In the genomic region with DNA sequence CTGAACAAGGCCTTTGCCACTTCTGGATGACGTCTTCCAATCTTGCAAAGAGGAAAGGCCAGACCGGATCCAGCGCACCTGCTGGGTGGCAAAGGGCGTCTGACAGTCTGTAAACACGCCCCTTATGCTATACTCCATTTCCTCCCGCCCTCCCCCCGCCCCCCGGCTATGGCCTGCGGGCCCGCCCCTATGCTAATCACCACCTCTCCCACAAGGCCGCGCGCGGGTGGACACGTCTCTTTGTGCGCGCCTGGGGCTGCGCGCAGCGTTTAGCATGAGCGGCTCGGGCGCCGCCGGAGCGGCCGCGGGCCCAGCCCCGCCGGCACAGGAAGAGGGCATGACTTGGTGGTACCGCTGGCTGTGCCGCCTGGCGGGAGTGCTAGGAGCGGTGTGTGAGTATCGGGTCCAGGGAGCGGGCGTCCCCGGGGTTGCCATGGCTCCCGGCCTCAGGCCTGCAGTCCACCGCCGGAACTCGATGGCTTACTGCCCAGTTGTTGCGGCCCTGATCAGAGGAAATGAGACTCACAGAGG, we compare ENCODE assay signal across 8 mouse cellular contexts. TPM values are rescaled to one million over a fixed set of nuclear protein-coding genes. Genes with fewer than 3 reads are reported as not detected.
A peak's percentile ranks its signal among the peaks of the same experiment; 100 is the strongest.
DNase-seq lines count a peak whose midpoint lies in the region; ATAC-seq lines count a peak whose summit lies in the region.

A gene (plus strand): TSS at position 213 of the 531 bp plus-strand sequence.

- no peaks in the 10 kb centered on the region for H3K9me3 ChIP-seq in embryonic facial prominence, embryonic 14.5 days (ENCODE audit: control insufficient read depth, low read length)
- H3K9me3 ChIP-seq in limb, embryonic 15.5 days = no peaks in the 10 kb centered on the region

- H3K4me2 ChIP-seq in embryonic facial prominence, embryonic 14.5 days (ENCODE audit: low read depth, low read length) = peak within 1 kb of the TSS; percentile 61
- peak within 1 kb of the TSS; percentile 65 for H3K4me2 ChIP-seq in limb, embryonic 15.5 days

- peak; percentile 83 for DNase-seq in 3T3-L1 (ENCODE audit: low read depth, low spot score)
- DNase-seq in adrenal gland, postnatal 4 days (ENCODE audit: low spot score in 2 of 2) = peak; percentile 67 to 84
- peak; percentile 95 for DNase-seq in embryonic facial prominence, embryonic 14.5 days (ENCODE audit: low spot score)
- peak; percentile 86 for DNase-seq in heart, adult 8-10 months (ENCODE audit: low spot score)
- peak; percentile 91 for DNase-seq in kidney, adult 9 months
- DNase-seq in monocyte, adult 2 months (ENCODE audit: low read depth in 1 of 2, low spot score in 2 of 2) = peak; percentile 57 to 76
- DNase-seq in spleen, postnatal 36 days (ENCODE audit: low spot score in 2 of 2) = peak; percentile 89 to 90

- H3K27me3 ChIP-seq in embryonic facial prominence, embryonic 14.5 days (replicated peaks; ENCODE audit: control insufficient read depth, insufficient read depth, low read length) = no peaks in the 10 kb centered on the region
- no peaks in the 10 kb centered on the region for H3K27me3 ChIP-seq in limb, embryonic 15.5 days

- peak within 1 kb of the TSS; percentile 95 for H3K9ac ChIP-seq in embryonic facial prominence, embryonic 14.5 days (ENCODE audit: low read depth, low read length)
- peak within 1 kb of the TSS; percentile 89 for H3K9ac ChIP-seq in limb, embryonic 15.5 days

- H3K27ac ChIP-seq in embryonic facial prominence, embryonic 14.5 days (replicated peaks; ENCODE audit: low read depth, low read length) = peak within 1 kb of the TSS; percentile 79
- peak within 1 kb of the TSS; percentile 88 for H3K27ac ChIP-seq in limb, embryonic 15.5 days

- H3K4me3 ChIP-seq in embryonic facial prominence, embryonic 14.5 days (ENCODE audit: low read depth, low read length) = peak within 1 kb of the TSS; percentile 69
- peak within 1 kb of the TSS; percentile 68 for H3K4me3 ChIP-seq in limb, embryonic 15.5 days

- peaks cover 6% of the 10 kb centered on the region; the same call in 1 of the 2 replicates for H3K4me1 ChIP-seq in embryonic facial prominence, embryonic 14.5 days (ENCODE audit: control insufficient read depth, insufficient read depth, low read length)
- H3K4me1 ChIP-seq in limb, embryonic 15.5 days = peaks cover 23% of the 10 kb centered on the region

- peak; percentile 96 for ATAC-seq in embryonic facial prominence, embryonic 14.5 days (ENCODE audit: low read depth)
- peak; percentile 93 for ATAC-seq in limb, embryonic 15.5 days (ENCODE audit: insufficient number of reproducible peaks, low FRiP score, low TSS enrichment, low read depth)

- WGBS in embryonic facial prominence, embryonic 14.5 days = 0% methylated on average over 14 of the region's 43 CpGs
- WGBS in limb, embryonic 15.5 days = 0% methylated on average over 42 of the region's 43 CpGs

- H3K36me3 ChIP-seq in embryonic facial prominence, embryonic 14.5 days (ENCODE audit: control insufficient read depth, insufficient read depth, low read length) = peaks cover 16% of the 10 kb centered on the region
- peaks cover 16% of the 10 kb centered on the region for H3K36me3 ChIP-seq in limb, embryonic 15.5 days

RNA-seq across cellular contexts. Expression of the gene that starts here (rescaled TPM):
- total RNA-seq in adrenal gland, postnatal 4 days (2021) = 10 to 100 TPM; 49.8 to 53.7 TPM
- 57.6 and 65.0 TPM in 2 replicates for polyA plus RNA-seq in embryonic facial prominence, embryonic 14.5 days (2014; fragmentation: Nextera tagmentation; extraction: Ambion mirVana)
- total RNA-seq in heart, adult 8-10 months (2022) = 10 to 100 TPM; 44.4 to 51.6 (median 48.5) TPM
- polyA plus RNA-seq in limb, embryonic 15.5 days (2015; fragmentation: Nextera tagmentation; extraction: Ambion mirVana) = 72.3 and 79.5 TPM in 2 replicates

Comparison
In these comparisons a context has a peak if more than half of its experiments do, and no peak if none do; other contexts are left out.
1. Peak in every context shown above with its lines: DNase-seq, ATAC-seq, H3K4me3 ChIP-seq and H3K27ac ChIP-seq.